Mouse (Mus musculus) brain, embryonic 14.5 days (tissue): ENCODE results near the gene Anapc13.

Experiments used
- CTCF ChIP-seq: fragments of 200-500 bp; IDR thresholded peaks from 2 replicates; pipeline ENCODE4 v1.5.1; 2012; ENCODE audit warnings: inconsistent platforms, mild to moderate bottlenecking, moderate library complexity, borderline replicate concordance; ENCODE audit not compliant: insufficient read depth, insufficient read length; ENCODE audit errors: extremely low read depth
- POLR2A ChIP-seq: fragments of 200-500 bp; IDR thresholded peaks from 2 replicates; pipeline ENCODE4 v1.6.1; 2012; ENCODE audit warnings: mild to moderate bottlenecking, inconsistent platforms, borderline replicate concordance; ENCODE audit not compliant: poor library complexity, insufficient read depth, insufficient read length, severe bottlenecking; ENCODE audit errors: extremely low read depth

DNA sequence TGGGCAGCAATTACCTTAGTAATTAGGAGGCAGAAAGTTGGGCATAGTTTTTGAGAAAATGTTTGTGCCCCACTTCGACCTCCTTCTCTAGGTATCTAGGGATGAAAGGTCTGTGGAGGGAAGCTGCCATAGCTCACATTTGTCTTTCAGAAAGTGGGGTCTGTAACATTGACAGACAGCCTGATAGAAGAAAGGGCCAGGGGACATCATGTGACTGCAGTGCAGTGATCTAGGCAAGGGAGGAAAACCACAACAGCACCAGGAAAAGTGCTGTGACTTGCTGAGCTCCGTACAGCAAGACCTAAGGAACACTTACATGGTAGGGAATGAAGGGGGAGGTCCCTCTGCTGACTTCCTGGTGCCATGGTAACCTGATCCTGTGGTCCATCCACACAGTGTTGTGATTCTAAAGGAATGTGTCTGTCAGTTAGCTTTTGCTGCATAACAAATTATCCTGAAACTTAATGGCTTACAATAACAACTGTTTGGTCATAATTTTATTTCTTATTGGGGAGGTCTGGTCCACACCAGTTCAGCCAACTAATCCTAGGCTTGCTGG lies 5.6 kb downstream of the Anapc13 start:
- TF ChIP-seq CTCF (no peak), POLR2A (no peak)
